Mouse (Mus musculus) lung, embryonic 16.5 days (tissue): ENCODE data around the gene Adra1b. TPM values are rescaled to one million over a fixed set of nuclear protein-coding genes. Genes with fewer than 3 reads are reported as not detected.
A peak's percentile ranks its signal among the peaks of the same experiment; 100 is the strongest.

Source experiments
- ATAC-seq: fragments of 200-750 bp; cut with Nextera tagmentation; 2 replicates; pipeline ENCODE4 v1.8.0; 2017; ENCODE audit warnings: low read depth, mild to moderate bottlenecking, moderate library complexity
- H3K27ac ChIP-seq: fragments of 300-500 bp; sonication (generic); 2 replicates; pipeline ENCODE4 v1.5.1; 2014; ENCODE audit warnings: mild to moderate bottlenecking, control low read depth, low read length
- H3K27me3 ChIP-seq: fragments of 300-500 bp; sonication (generic); 2 replicates; pipeline ENCODE4 v1.6.1; 2014; ENCODE audit warnings: low read depth, low read length, mixed read lengths; ENCODE audit not compliant: control insufficient read depth, insufficient read depth
- H3K36me3 ChIP-seq: fragments of 300-500 bp; sonication (generic); 2 replicates; pipeline ENCODE4 v1.6.1; 2014; ENCODE audit warnings: low read length; ENCODE audit not compliant: control insufficient read depth, insufficient read depth
- H3K4me1 ChIP-seq: fragments of 300-500 bp; sonication (generic); replicated peaks from 2 replicates; pipeline ENCODE4 v1.6.1; 2014; ENCODE audit warnings: low read length, mixed read lengths; ENCODE audit not compliant: control insufficient read depth, insufficient read depth
- H3K4me2 ChIP-seq: fragments of 300-500 bp; sonication (generic); 2 replicates; pipeline ENCODE4 v1.6.1; 2014; ENCODE audit warnings: low read depth, low read length, control low read depth
- H3K4me3 ChIP-seq: fragments of 300-500 bp; sonication (generic); 2 replicates; pipeline ENCODE4 v1.5.1; 2014; ENCODE audit warnings: mild to moderate bottlenecking, low read length, control low read depth
- H3K9ac ChIP-seq: fragments of 300-500 bp; sonication (generic); 2 replicates; pipeline ENCODE4 v1.6.1; 2014; ENCODE audit warnings: low read length, control low read depth
- H3K9me3 ChIP-seq: fragments of 300-500 bp; sonication (generic); 2 replicates; pipeline ENCODE4 v1.6.1; 2016; ENCODE audit warnings: low read length; ENCODE audit not compliant: control insufficient read depth
- WGBS: fragments of 180-500 bp; shearing (Covaris S2); extraction: QIAGEN DNeasy Blood & Tissue Kit; methylation state at CpG from one replicate; pipeline ENCODE4 v1.1.7; 2014; 5-methylcytosine and 5-hydroxymethylcytosine counted together
- polyA plus RNA-seq: library from polyadenylated mRNA; unstranded; fragments of >200 nt; fragmentation: Nextera tagmentation; extraction: Ambion mirVana; gene quantifications from 2 replicates; pipeline ENCODE4 v1.2.1, GENCODE M21; 2015

Adra1b gene
- polyA plus RNA-seq, 1 experiment from 2014 or later = 3.6 TPM

- no peaks in the 10 kb centered on the region for H3K9me3 ChIP-seq
- no peaks in the 10 kb centered on the region; the same call in 1 of the 2 replicates for H3K4me1 ChIP-seq
- H3K4me3 ChIP-seq = no peak overlapping the region
- no peak overlapping the region for H3K9ac ChIP-seq
- ATAC-seq = 0 out of 2 replicates have a peak, but pooled peaks have one; percentile 23
- H3K27ac ChIP-seq = no peak overlapping the region
- no peak overlapping the region for H3K4me2 ChIP-seq
- H3K27me3 ChIP-seq = no peaks in the 10 kb centered on the region
- no peaks in the 10 kb centered on the region for H3K36me3 ChIP-seq
- 41% methylated on average over 5 of the region's 5 CpGs for WGBS
Observed at GRCm38 (mm10) chr11:43929706-43930105, 28.7 kb upstream of the Adra1b start.

GRCm38 (mm10) chr11:43929178-43929577, 28.2 kb upstream of the Adra1b start:
- Histone ChIP-seq H3K9ac (no peak overlapping the region), H3K9me3 (no peaks in the 10 kb centered on the region), H3K27me3 (no peaks in the 10 kb centered on the region), H3K36me3 (no peaks in the 10 kb centered on the region), H3K27ac (no peak overlapping the region), H3K4me2 (no peak overlapping the region), H3K4me1 (no peaks in the 10 kb centered on the region; the same call in 1 of the 2 replicates), H3K4me3 (no peak overlapping the region)
- 0 out of 2 replicates have a peak, but pooled peaks have one; percentile 26 for ATAC-seq
- WGBS = 17% methylated on average over 5 of the region's 5 CpGs

DNA sequence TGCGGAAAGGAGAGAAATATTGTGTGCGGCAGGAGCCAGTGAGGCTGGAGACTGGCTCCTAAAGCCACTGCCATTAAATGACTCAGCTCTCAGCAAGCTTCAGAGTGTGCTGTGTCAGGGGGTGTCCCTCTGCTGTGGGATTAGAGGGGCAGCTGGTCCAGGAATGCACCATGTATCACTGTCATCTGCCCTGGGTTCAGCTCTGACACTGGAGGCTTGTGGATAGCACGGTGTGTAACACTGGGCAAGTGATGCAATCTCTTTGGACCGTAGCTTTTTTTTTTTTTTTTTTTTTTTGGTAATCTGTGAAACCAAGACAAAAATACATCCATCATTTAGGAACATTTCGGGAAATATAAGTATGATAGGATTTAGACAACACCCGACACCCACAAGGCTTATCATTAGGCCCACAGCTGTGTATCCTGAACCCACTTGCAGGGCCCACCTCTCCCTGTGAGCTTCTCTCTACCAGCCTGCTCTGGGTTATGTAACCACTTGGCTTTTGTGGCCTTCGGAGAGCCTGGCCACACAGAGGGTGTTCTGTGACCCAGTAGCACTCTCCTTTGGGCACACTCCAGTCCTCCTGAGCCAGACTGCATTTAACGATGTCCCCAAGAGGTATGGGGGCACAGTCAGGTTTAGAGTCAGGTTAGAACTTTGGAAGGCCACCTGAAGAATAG, 26.3 kb upstream of the Adra1b start:
- Histone ChIP-seq H3K27ac (no peak overlapping the region), H3K4me3 (no peak overlapping the region), H3K4me2 (no peak overlapping the region), H3K4me1 (no peaks in the 10 kb centered on the region; the same call in 1 of the 2 replicates), H3K36me3 (no peaks in the 10 kb centered on the region), H3K9ac (no peak overlapping the region), H3K27me3 (no peaks in the 10 kb centered on the region), H3K9me3 (no peaks in the 10 kb centered on the region)
- WGBS = 64% methylated on average over 8 of the region's 8 CpGs
- no peak for ATAC-seq

- Histone ChIP-seq H3K4me1 (no peaks in the 10 kb centered on the region; the same call in 1 of the 2 replicates), H3K27ac (no peak overlapping the region), H3K9me3 (no peaks in the 10 kb centered on the region), H3K4me3 (no peak overlapping the region), H3K4me2 (no peak overlapping the region), H3K9ac (no peak overlapping the region), H3K36me3 (no peaks in the 10 kb centered on the region), H3K27me3 (no peaks in the 10 kb centered on the region)
- ATAC-seq = no peak
- 68% methylated on average over 6 of the region's 6 CpGs for WGBS
Observed at GRCm38 (mm10) chr11:43926163-43926562, 25.2 kb upstream of the Adra1b start.

- no peaks in the 10 kb centered on the region for H3K27me3 ChIP-seq
- no peak for ATAC-seq
- no peak overlapping the region for H3K9ac ChIP-seq
- no peak overlapping the region for H3K27ac ChIP-seq
- H3K36me3 ChIP-seq = no peaks in the 10 kb centered on the region
- no peaks in the 10 kb centered on the region for H3K9me3 ChIP-seq
- H3K4me1 ChIP-seq = no peaks in the 10 kb centered on the region; the same call in 1 of the 2 replicates
- H3K4me3 ChIP-seq = no peak overlapping the region
- 50% methylated on average over 6 of the region's 6 CpGs for WGBS
- no peak overlapping the region for H3K4me2 ChIP-seq
Observed at GRCm38 (mm10) chr11:43925584-43925983, 24.6 kb upstream of the Adra1b start.

DNA sequence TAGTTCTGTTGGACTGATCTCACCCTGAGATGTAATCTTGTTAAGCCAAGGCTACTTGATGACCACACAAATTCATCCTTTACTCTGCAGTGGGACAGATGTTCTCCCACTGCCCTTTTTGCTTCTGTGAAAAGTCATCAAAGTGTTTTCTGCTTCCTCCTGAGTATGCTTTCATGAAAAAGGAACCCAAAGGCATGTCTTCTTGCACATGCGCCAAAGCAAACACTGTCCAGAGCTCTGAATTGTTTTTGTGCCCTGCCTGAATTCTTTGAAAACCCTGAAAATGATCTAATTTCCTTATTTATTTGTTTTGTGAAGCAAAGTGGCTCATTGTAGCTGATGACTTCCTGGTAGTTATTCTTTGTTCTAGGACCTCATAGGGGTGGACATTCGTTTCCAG, 20.7 kb upstream of the Adra1b start:
- Histone ChIP-seq H3K9ac (no peak overlapping the region), H3K4me2 (no peak overlapping the region), H3K9me3 (no peaks in the 10 kb centered on the region), H3K36me3 (no peaks in the 10 kb centered on the region), H3K27me3 (no peaks in the 10 kb centered on the region), H3K27ac (no peak overlapping the region), H3K4me3 (no peak overlapping the region), H3K4me1 (no peaks in the 10 kb centered on the region)
- no peak for ATAC-seq
- WGBS = 57% methylated on average over 2 of the region's 2 CpGs

GRCm38 (mm10) chr11:43919492-43920055, 18.6 kb upstream of the Adra1b start:
- H3K4me3 ChIP-seq = no peak overlapping the region
- no peaks in the 10 kb centered on the region for H3K36me3 ChIP-seq
- H3K4me1 ChIP-seq = no peaks in the 10 kb centered on the region
- no peaks in the 10 kb centered on the region for H3K9me3 ChIP-seq
- 58% methylated on average over 7 of the region's 7 CpGs for WGBS
- no peak overlapping the region for H3K27ac ChIP-seq
- ATAC-seq = no peak
- H3K4me2 ChIP-seq = no peak overlapping the region
- H3K9ac ChIP-seq = no peak overlapping the region
- H3K27me3 ChIP-seq = no peaks in the 10 kb centered on the region

DNA sequence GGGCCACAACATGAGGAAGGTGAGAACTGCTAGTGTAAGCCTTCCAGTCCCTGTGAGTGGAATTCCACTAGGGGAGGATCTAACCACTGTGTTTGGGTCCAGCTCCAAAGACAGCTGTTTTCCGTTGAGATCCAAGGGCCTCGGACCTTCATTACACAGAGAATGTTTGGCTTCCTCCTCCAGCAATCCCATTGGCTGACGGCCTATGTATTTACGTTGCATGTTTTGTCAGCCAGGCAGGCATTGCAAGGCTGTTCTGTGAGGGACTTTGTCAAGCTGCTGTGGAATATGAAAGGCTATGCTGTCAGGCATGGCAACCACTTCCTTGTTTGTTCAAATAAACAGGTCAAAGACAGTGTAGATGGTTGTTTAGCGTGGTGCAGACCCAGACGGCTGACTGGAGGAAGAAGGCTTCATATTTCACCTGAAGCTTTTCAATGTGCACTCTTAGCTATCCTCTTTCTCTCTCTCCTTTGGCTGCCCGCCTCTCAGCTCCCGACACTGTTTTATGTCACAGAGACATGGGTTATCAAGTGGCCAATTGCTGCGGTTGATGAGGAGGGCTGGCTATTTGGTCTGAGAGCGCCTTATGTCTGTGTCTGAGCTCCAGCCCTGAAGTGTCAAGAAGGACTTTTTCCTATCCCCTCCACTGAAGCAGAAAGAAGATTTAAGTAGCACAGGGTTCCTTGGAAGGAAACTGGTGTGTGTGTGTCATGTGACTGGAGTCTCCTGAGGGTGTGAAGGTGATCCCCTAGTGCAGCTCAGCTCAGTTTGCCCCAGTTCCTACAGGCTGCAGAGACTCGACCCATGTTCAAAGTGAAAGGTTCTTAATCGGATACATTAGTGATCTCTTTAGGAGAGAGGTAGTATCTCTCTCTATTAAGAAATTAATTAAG, 13.8 kb upstream of the Adra1b start:
- no peak overlapping the region for H3K4me3 ChIP-seq
- H3K36me3 ChIP-seq = no peaks in the 10 kb centered on the region
- H3K4me1 ChIP-seq = peaks cover 2% of the 10 kb centered on the region; the same call in 1 of the 2 replicates
- H3K4me2 ChIP-seq = peak overlapping the region; percentile 16; the same call in 1 of the 2 replicates
- WGBS = 24% methylated on average over 12 of the region's 12 CpGs
- H3K27me3 ChIP-seq = no peaks in the 10 kb centered on the region
- no peak overlapping the region for H3K9ac ChIP-seq
- peak overlapping the region; percentile 89 for H3K27ac ChIP-seq
- peak; percentile 94 for ATAC-seq
- no peaks in the 10 kb centered on the region for H3K9me3 ChIP-seq
